Mouse (Mus musculus): ENCODE data around the gene Cdc42bpg.

DNA sequence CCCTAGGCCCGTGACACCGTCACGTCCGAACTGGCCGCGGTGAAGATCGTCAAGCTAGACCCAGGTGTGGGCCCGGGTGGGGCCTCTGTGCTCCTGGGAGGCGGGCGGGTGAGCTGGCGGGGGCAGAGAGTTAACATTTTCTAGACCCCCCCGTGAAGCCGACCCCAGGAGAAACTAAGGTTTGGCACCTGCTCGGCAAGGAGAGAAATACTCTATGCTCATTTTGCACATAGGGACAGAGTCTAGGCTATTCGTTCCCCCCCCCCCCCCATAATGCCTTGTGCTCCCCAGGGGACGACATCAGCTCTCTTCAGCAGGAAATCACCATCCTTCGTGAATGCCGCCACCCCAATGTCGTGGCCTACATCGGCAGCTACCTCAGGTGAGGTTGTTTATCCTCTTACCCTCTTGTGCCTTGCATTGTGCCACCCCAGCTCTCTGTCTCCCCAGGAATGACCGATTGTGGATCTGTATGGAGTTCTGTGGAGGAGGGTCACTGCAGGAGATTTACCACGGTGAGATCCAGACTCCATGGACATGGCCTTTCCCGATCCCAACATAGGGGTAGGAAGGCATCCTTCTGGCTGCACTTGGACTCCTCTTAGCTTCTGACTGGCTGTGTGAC is 35.3 kb downstream of the Cdc42bpg start:
- TF ChIP-seq CTCF (IDR thresholded peaks at IDR 0.05; ENCODE audit: extremely low read depth, insufficient read depth, insufficient read length, insufficient replicate concordance), result no peak
- no peak for TF ChIP-seq POLR2A (IDR thresholded peaks at IDR 0.05; ENCODE audit: low read depth, low read length)

Data from spleen, adult 2 months (tissue).